Mouse (Mus musculus) monocyte, adult 2 months (primary cell): ENCODE results near the gene Rhot1.
"Not testable (repeated sequence)": the region's sequence is repeated elsewhere in the genome, so short reads cannot be mapped to it uniquely, and the experiment has no call there.

Source experiments
- DNase-seq, 2 experiments: peaks; one replicate each; pipeline ENCODE4 v3.0.0; 2022; ENCODE audit warnings: low spot score in 2 of 2, low read depth in 1 of 2

Gene Rhot1

DNA sequence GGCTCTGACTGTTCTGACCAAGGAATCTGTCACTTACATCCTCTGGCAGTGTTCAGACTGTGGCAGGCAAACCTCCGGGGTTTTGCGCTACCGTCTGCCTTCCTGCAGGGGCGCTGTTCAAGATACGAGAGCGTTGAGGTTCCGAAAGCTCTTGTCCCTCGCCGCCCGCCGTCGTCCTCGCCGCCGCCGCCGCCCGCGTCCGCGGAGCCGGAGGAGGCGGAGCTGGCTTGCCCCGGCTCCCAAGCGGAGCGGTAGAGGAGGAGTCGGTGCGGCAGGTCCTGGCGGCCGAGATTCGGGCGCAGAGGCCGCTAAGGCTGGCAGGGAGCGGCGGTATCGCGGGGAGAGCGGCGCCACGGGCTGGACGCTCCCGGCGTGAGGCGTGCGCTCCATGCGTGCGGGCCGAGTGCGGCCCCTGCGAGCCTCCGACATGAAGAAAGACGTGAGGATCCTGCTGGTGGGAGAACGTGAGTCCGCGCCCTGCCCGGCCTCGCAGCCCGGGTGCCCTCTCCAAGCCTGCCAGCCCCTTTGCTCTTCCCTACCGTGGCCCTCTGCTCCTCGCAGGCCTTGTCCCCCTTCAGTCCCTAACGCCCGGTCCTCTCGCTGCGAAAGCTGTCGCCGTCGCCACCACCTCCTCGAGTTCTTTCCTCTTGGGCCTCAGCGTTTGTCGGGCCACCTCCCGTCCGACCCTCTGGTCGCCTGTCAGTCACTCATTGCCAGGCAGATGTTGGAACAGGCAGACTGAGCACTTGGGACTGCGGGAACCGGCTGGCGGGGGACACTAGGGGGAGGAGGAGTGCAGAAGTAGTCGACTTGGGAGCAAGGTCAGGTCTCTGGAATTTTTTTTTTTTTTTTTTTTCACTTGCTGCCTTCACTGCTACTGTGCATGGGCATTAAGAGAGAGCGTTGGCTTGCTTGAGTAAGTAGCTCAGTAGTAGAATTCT is at the start of gene Rhot1:
Gene Rhot1 (plus strand): TSS at position 160 of the 941 bp plus-strand sequence.
- DNase-seq, result peak; percentile 90 to 94

DNA sequence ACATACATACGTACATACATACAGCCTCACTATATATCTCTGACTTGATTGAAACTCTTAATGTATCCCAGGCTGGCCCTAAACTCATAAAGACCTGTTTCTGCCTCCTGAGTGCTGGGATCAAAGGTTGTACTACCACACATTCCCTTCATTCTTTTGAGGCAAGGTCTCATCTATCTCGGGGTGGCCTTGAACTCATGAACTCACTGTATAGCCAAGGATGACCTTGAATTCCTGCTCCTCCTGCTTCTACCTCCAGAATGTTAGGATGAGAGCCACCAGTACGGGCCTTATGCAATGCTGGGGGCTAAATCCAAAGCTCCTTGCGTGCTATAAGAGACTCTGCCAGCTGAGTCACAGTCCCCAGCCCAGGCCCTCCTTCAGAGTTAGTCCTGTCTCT is 47.8 kb upstream of the Rhot1 start:
- no peak for DNase-seq

- DNase-seq, result no peak
Measured at GRCm38 (mm10) chr11:80163362-80164116, 45.3 kb upstream of the Rhot1 start.

DNA sequence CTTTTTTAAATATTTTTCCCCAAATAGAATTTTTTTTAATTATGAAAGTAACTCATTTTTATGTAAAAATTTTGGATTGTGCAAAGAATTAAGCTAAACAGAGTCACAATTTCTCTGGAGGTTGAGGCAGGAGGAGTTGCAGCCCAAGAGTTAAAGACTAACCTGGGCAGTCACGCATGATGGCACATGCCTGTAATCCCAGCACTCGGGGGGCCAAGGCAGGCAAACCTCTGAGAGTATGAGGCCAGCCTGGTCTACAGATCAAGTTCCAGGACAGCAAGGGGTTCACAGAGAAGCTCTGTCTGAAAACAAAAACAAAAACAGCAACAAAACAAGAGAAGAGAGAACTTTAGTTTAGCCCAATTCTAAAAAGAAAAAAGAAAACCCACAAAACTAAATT is 44.6 kb upstream of the Rhot1 start:
- no peak for DNase-seq

- DNase-seq, result no peak
Measured at GRCm38 (mm10) chr11:80168121-80168520, 40.7 kb upstream of the Rhot1 start.

GRCm38 (mm10) chr11:80168611-80169249 is 40.1 kb upstream of the Rhot1 start:
- peak; percentile 48 to 74 for DNase-seq

GRCm38 (mm10) chr11:80169629-80170028 is 39.2 kb upstream of the Rhot1 start:
- peak in 1 of 2 experiments; percentile 37 for DNase-seq

DNA sequence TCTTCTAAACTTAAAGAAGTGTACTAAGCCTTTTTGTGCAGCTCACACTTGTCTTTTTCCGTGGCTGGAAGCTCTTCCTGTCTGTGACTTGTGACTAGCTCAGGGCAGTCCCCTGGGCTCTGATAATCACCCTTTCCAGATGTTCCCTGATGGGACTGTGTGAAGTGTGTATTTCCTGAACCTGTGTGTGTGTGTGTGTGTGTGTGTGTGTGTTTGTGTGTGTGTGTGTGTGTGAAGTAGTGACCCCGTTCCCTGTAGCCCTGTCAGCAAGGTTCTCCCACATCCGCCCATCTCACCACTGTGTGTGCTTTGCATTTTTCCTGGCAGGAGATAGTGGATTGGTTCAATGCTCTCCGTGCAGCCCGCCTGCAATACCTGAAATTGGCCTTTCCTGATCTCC is 38.5 kb upstream of the Rhot1 start:
- DNase-seq, result no peak

DNA sequence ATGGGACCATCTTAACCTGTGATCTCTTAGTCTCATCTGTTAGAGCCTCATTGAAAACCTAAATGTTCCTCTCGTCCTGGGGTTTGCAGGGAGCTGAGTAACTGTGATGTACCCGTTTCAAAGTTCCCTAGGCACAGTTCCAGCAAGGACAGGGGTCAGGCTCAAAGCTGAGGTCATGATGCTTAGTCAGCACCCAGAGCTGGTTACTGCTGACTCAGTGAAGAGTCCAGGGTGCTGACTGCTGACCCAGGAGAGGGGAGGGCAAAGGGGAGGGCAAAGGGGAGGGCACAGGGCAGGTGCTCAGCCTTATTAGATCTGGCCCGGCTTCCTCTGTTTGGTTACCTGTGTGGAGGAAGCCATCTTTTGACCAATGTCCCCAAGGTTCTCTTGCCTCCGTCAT is 36.9 kb upstream of the Rhot1 start:
- DNase-seq, result no peak

DNA sequence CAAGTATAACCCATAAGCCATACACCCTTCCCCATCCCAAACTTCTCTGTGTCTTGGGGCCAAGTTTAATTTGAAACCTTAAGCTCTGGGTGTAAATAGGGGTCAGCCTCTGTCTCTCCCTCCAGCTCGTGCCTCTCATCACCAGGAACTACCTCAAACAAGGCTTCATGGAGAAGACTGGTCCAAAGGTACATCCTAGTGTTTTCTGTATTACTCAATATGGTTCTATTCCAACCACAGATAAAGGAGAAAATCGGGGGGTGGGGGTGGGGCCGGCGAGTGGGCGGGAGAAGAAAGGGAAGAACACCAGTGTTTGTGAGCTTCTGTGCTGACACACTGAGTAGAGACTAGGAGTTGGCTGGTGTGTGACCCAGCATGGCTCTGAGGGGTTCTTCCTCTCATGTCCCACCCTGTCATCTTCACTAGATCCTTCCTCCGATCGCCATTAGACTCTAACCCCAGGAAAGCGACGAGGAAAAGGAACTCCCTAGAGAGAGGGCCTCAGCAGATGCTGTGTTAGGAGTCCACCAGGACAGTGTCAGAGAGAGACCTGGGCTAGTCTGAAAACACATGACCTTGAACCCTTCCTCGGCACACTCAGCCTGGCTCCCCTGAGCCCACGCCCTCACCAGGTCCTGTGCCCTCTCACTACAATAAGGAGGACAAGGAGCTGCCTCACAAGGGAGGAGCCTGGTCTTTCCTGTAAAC is 34.7 kb upstream of the Rhot1 start:
- DNase-seq, result no peak

DNA sequence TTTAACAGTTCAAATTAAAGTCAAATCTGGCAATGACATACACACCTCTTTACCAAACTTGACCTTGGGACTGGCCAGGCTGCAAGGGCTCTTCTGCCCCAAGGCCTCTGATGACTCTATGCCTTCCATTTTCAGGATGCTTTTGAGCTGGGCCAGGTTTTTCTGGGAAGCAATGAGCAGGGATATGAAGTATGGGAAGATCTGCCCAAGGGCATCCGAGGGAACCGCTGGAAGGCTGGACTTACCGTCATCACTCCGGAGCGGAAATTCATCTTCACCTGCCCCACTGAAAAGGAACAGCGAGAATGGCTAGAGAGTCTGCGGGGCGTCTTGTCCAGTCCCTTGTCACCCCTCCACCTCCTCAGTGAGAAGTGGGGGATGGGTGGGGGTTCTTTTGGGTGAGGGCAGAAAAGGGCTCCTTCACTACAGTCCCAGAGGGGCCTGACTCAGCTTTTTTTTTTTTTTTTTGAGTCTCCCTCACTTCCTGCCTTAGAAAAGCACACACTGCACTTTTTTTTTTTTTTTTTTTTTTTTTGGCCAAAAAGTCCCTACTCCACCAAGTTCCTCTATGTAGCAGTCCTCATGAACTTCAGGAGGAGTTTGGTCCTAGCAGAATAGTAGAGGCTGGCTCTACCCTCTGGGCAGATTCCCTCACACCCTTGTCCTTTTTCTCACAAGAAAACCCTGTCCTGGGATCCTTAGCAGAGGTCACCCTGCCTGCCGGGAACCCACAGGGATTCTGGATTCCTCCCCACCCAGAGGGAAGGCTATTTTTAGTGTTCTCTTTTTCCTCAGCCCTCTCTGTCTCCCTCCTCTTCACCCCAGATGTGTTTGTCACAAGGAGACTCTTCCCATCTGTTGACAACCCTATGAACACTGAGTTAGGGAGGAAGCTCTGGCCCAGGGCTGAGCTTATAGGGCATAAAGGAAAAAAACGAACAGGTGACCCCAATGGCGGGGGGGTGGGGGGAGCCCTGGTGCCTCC is 31.6 kb upstream of the Rhot1 start:
- peak in 1 of 2 experiments; percentile 13 for DNase-seq

- DNase-seq, result no peak
Measured at GRCm38 (mm10) chr11:80178316-80178715, 30.5 kb upstream of the Rhot1 start.

- no peak for DNase-seq
Measured at GRCm38 (mm10) chr11:80181021-80181749, 27.6 kb upstream of the Rhot1 start.

DNA sequence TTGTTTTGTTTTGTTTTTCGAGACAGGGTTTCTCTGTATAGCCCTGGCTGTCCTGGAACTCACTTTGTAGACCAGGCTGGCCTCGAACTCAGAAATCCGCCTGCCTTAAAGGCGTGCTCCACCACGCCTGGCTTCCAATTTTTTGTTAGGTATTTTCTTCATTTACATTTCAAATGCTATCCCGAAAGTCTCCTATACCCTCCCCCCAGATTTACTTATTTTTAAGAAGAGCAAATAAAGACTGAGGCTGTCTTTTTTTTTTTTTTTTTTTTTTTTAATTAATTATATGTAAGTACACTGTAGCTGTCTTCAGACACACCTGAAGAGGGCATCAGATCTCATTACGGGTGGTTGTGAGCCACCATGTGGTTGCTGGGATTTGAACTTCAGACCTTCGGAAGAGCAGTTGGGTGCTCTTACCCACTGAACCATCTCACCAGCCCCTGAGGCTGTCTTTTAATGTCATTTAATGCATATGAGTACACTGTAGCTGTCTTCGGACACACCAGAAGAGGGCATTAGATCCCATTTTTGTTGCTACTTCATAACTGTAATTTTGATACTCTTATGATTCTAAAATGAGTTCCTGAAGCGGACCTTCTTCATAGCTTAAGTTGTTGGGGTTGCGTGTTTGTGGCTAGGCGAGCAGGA is 25.6 kb upstream of the Rhot1 start:
- not testable (repeated sequence) for DNase-seq

DNA sequence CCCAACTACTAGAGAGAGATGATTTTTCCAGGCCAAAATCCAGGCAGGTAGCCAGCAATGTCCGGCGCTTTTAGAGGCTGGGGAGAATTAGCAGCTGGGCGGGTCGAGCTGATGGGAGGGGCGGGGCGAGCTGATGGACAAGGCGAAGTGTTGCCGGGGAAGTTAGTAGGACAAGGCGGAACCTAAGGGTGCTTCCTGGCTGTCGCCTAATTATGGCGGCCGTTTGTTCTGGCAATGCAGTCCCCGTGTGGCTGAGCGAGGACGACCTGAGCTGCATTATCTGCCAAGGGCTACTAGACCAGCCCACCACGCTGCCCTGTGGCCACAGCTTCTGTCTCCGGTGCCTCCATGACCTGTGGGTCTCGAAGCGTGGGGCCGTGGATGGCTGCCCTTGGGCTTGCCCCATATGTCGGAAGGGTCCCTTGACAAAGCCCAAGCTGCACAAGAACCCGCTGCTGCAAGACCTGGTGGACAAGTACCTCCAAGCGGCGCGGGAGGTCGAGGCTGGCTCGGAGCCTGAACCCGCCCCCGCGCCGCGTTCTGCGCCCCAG is 25.0 kb upstream of the Rhot1 start, which contains the start of gene Rnf135:
Gene Rnf135 (plus strand): TSS at position 147 of the 551 bp plus-strand sequence.
- peak; percentile 65 to 78 for DNase-seq

DNA sequence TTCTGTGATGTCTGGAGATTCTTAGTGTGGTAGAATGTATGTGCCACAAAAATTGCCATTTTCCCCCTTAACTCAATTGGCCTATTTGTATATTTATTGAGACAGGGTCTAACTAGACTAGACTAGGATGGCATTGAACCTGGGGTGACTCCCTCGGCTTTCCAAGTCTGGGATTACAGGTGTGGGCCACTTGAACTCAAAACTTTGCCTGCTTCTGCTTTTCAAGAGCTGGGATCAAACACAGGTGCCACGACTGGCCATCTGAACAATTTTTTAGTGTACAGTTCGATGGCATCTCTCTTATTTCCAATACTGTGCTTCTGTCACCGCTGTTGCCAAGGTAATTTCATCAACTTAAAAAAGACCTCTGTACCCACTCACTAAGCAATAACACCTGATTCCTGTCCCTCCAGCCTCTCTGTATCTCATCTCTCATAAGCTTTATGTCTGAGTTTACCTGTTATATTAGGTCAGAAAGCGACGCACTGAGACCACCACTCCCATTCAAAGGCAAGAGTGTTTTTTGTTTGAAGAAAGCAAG is 24.2 kb upstream of the Rhot1 start:
- DNase-seq, result no peak

- DNase-seq, result not testable (repeated sequence)
Measured at GRCm38 (mm10) chr11:80185441-80185976, 23.3 kb upstream of the Rhot1 start.

DNA sequence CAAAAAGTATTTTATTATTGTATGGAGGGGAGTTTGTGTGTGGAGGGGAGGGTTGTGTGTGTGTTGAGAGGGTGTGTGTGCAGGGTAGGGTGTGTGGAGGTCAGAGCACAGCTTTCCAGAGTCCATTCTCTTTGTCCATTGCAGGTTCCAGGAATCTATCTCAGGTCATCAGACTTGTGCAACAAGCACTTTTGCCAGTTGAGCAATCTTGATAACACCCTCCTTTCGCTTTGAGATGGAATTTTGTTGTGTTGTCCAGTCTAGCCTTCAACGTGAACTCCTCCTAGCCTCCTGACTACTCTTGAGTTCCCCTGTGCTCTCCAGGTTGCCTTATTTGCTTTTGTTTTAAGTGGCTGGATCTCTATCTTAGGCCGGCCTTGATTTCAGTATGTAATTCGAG is 18.5 kb upstream of the Rhot1 start:
- no peak for DNase-seq
